Mouse (Mus musculus) intestine, embryonic 15.5 days (tissue): ENCODE data around the gene Rdh16. TPM values are rescaled to one million over a fixed set of nuclear protein-coding genes. Genes with fewer than 3 reads are reported as not detected.
"Not testable (repeated sequence)": the region's sequence is repeated elsewhere in the genome, so short reads cannot be mapped to it uniquely, and the experiment has no call there.

ENCODE experiments used
- ATAC-seq: fragments of 200-750 bp; cut with Nextera tagmentation; 2 replicates; pipeline ENCODE4 v1.8.0; 2017; ENCODE audit warnings: moderate TSS enrichment, moderate library complexity
- H3K27ac ChIP-seq: fragments of 300-500 bp; sonication (generic); 2 replicates; pipeline ENCODE4 v1.5.1; 2015; ENCODE audit warnings: mild to moderate bottlenecking, inconsistent platforms
- H3K27me3 ChIP-seq: fragments of 300-500 bp; sonication (generic); replicated peaks from 2 replicates; pipeline ENCODE4 v1.6.1; 2015; ENCODE audit warnings: inconsistent platforms
- H3K36me3 ChIP-seq: fragments of 300-500 bp; sonication (generic); 2 replicates; pipeline ENCODE4 v1.6.1; 2015; ENCODE audit warnings: inconsistent platforms
- H3K4me1 ChIP-seq: fragments of 300-500 bp; sonication (generic); replicated peaks from 2 replicates; pipeline ENCODE4 v1.6.1; 2015; ENCODE audit warnings: inconsistent platforms
- H3K4me2 ChIP-seq: fragments of 300-500 bp; sonication (generic); replicated peaks from 2 replicates; pipeline ENCODE4 v1.6.1; 2015; ENCODE audit warnings: mild to moderate bottlenecking, inconsistent platforms
- H3K4me3 ChIP-seq: fragments of 300-500 bp; sonication (generic); replicated peaks from 2 replicates; pipeline ENCODE4 v1.5.1; 2015; ENCODE audit warnings: inconsistent platforms
- H3K9ac ChIP-seq: fragments of 300-500 bp; sonication (generic); 2 replicates; pipeline ENCODE4 v1.6.1; 2015; ENCODE audit warnings: inconsistent platforms
- H3K9me3 ChIP-seq: fragments of 300-500 bp; sonication (generic); 2 replicates; pipeline ENCODE4 v1.6.1; 2016; ENCODE audit warnings: inconsistent platforms
- WGBS: fragments of 180-500 bp; shearing (Covaris S2); methylation state at CpG from one replicate; pipeline ENCODE4 v1.1.7; 2015; 5-methylcytosine and 5-hydroxymethylcytosine counted together
- polyA plus RNA-seq: library from polyadenylated mRNA; unstranded; fragments of >200 nt; fragmentation: Nextera tagmentation; extraction: Ambion mirVana; gene quantifications from 2 replicates; pipeline ENCODE4 v1.2.1, GENCODE M21; 2015

Rdh16 gene
- polyA plus RNA-seq, 1 experiment from 2014 or later = not detected

GRCm38 (mm10) chr10:127886551-127886950 is 85.6 kb downstream of the Rdh16 start:
- Histone ChIP-seq H3K27me3 (no peaks in the 10 kb centered on the region), H3K9ac (no peak overlapping the region), H3K9me3 (no peaks in the 10 kb centered on the region), H3K27ac (no peak overlapping the region), H3K4me2 (no peak overlapping the region), H3K4me3 (no peak overlapping the region), H3K36me3 (no peaks in the 10 kb centered on the region), H3K4me1 (no peaks in the 10 kb centered on the region)
- no peak for ATAC-seq
- 68% methylated on average over 1 of the region's 1 CpGs for WGBS

- Histone ChIP-seq H3K4me2 (no peak overlapping the region), H3K9me3 (no peaks in the 10 kb centered on the region), H3K9ac (no peak overlapping the region), H3K27me3 (no peaks in the 10 kb centered on the region), H3K4me1 (no peaks in the 10 kb centered on the region), H3K4me3 (no peak overlapping the region), H3K27ac (no peak overlapping the region), H3K36me3 (no peaks in the 10 kb centered on the region)
- 76% methylated on average over 4 of the region's 4 CpGs for WGBS
- ATAC-seq = no peak
These were observed 86.0 kb downstream of the Rdh16 start for GRCm38 (mm10) chr10:127886971-127887370.

GRCm38 (mm10) chr10:127888605-127889004 is 87.7 kb downstream of the Rdh16 start, which contains the start of gene Rdh7:
Rdh7 (minus strand) TSS chr10:127888817.
- Histone ChIP-seq H3K9me3 (no peaks in the 10 kb centered on the region), H3K4me2 (no peak within 1 kb of the TSS), H3K27me3 (no peaks in the 10 kb centered on the region), H3K36me3 (no peaks in the 10 kb centered on the region), H3K9ac (no peak within 1 kb of the TSS), H3K4me1 (no peaks in the 10 kb centered on the region), H3K27ac (no peak within 1 kb of the TSS), H3K4me3 (no peak within 1 kb of the TSS)
- no peak for ATAC-seq

- Histone ChIP-seq H3K9ac (no peak overlapping the region), H3K4me2 (no peak overlapping the region), H3K4me1 (0 out of 2 replicates have a peak, but pooled peaks cover 5% of the 10 kb centered on the region), H3K27ac (no peak overlapping the region), H3K9me3 (no peaks in the 10 kb centered on the region), H3K4me3 (no peak overlapping the region), H3K36me3 (no peaks in the 10 kb centered on the region), H3K27me3 (no peaks in the 10 kb centered on the region)
- no peak for ATAC-seq
- WGBS = 90% methylated on average over 1 of the region's 1 CpGs
These were observed 90.5 kb downstream of the Rdh16 start for GRCm38 (mm10) chr10:127891481-127891880.

- peak overlapping the region; percentile 36 for H3K4me2 ChIP-seq
- not testable (repeated sequence) for H3K4me1 ChIP-seq, H3K36me3 ChIP-seq, H3K4me3 ChIP-seq, H3K9me3 ChIP-seq, H3K9ac ChIP-seq, H3K27me3 ChIP-seq
- 42% methylated on average over 5 of the region's 5 CpGs for WGBS
- peak; percentile 96 for ATAC-seq
- H3K27ac ChIP-seq = peak overlapping the region; percentile 87
These were observed 92.4 kb downstream of the Rdh16 start for GRCm38 (mm10) chr10:127893163-127894022.

Other genes starting within 250 kb of the Rdh16 start
- 67.2 and 77.1 TPM in 2 replicates for gene Lrp1, start 180.0 kb upstream of the Rdh16 start, polyA plus RNA-seq
- gene Stat6, start 158.2 kb upstream of the Rdh16 start, polyA plus RNA-seq = 37.7 and 39.9 TPM in 2 replicates
- gene Nemp1, start 134.3 kb upstream of the Rdh16 start, polyA plus RNA-seq = 5.7 and 6.9 TPM in 2 replicates
- gene Nab2, start 132.6 kb upstream of the Rdh16 start, polyA plus RNA-seq = 8.3 and 8.7 TPM in 2 replicates
- gene Myo1a, start 96.0 kb upstream of the Rdh16 start, polyA plus RNA-seq = 33.8 and 36.7 TPM in 2 replicates
- gene Tac2, start 76.7 kb upstream of the Rdh16 start, polyA plus RNA-seq = 2.3 and 4.1 TPM in 2 replicates
- 2.6 and 2.7 TPM in 2 replicates for gene Zbtb39, start 61.6 kb upstream of the Rdh16 start, polyA plus RNA-seq
- gene Gpr182, start 49.4 kb upstream of the Rdh16 start, polyA plus RNA-seq = 1.8 and 2.0 TPM in 2 replicates
- gene Rdh1, start 41.4 kb upstream of the Rdh16 start, polyA plus RNA-seq = 0.04 TPM in 1 of 2 replicates, not detected in the other
- gene Rdh16f1, start 41.4 kb upstream of the Rdh16 start, polyA plus RNA-seq = 0.19 TPM in 1 of 2 replicates, not detected in the other
- 0.13 TPM in 1 of 2 replicates, not detected in the other for gene Rdh9, start 24.8 kb upstream of the Rdh16 start, polyA plus RNA-seq
- gene Rdh19, start 48.8 kb downstream of the Rdh16 start, polyA plus RNA-seq = not detected in 2 replicates
- gene Rdh16f2, start 65.3 kb downstream of the Rdh16 start, polyA plus RNA-seq = 0.19 and 0.34 TPM in 2 replicates
- gene Rdh7, start 87.7 kb downstream of the Rdh16 start, polyA plus RNA-seq = 0.35 and 0.63 TPM in 2 replicates
- gene Sdr9c7, start 97.4 kb downstream of the Rdh16 start, polyA plus RNA-seq = 0.16 and 0.26 TPM in 2 replicates
- 0.38 and 0.48 TPM in 2 replicates for gene Hsd17b6, start 206.5 kb downstream of the Rdh16 start, polyA plus RNA-seq
- gene Prim1, start 214.0 kb downstream of the Rdh16 start, polyA plus RNA-seq = 67.9 and 73.0 TPM in 2 replicates
- 779 and 830 TPM in 2 replicates for gene Naca, start 234.4 kb downstream of the Rdh16 start, polyA plus RNA-seq